In genomic region chr17:31566276-31566675, GRCm38 (mm10) we compare ENCODE assay signal across 8 mouse cellular contexts. TPM values are rescaled to one million over a fixed set of nuclear protein-coding genes. Genes with fewer than 3 reads are reported as not detected.
DNase-seq lines count a peak whose midpoint lies in the region; ATAC-seq and TF ChIP-seq lines count a peak whose summit lies in the region.

No protein-coding gene starts in this region.

- no peaks in the 10 kb centered on the region for H3K9me3 ChIP-seq in hindbrain, embryonic 12.5 days (replicated peaks)
- no peaks in the 10 kb centered on the region for H3K9me3 ChIP-seq in midbrain, embryonic 11.5 days (ENCODE audit: control insufficient read depth, low read length)

- peak overlapping the region; percentile 13 for H3K4me3 ChIP-seq in kidney, adult 2 months (ENCODE audit: insufficient read depth, low read depth, low read length)
- H3K4me3 ChIP-seq in hindbrain, embryonic 12.5 days: peak overlapping the region; percentile 60
- peak overlapping the region; percentile 79 for H3K4me3 ChIP-seq in midbrain, embryonic 11.5 days (ENCODE audit: low read depth, low read length)

- ATAC-seq in hindbrain, embryonic 12.5 days (ENCODE audit: low FRiP score): no peak
- no peak for ATAC-seq in midbrain, embryonic 11.5 days (ENCODE audit: low FRiP score)

- no peak for DNase-seq in kidney, adult 2 months
- no peak for DNase-seq in kidney, postnatal 4 days
- DNase-seq in adipocyte (ENCODE audit: low spot score): peak; percentile 41
- DNase-seq in midbrain, embryonic 11.5 days (ENCODE audit: low spot score, missing footprints): peak; percentile 75
- no peak for DNase-seq in adrenal gland, adult 18-20 months (ENCODE audit: low spot score in 2 of 2)
- DNase-seq in ovary, postnatal 10 days (ENCODE audit: low spot score): no peak
- DNase-seq in urinary bladder, adult 18-20 months (ENCODE audit: low spot score in 2 of 2): no peak

- peaks cover 30% of the 10 kb centered on the region for H3K4me1 ChIP-seq in kidney, adult 2 months (ENCODE audit: control insufficient read depth, insufficient read depth, low read length)
- H3K4me1 ChIP-seq in hindbrain, embryonic 12.5 days: peaks cover 35% of the 10 kb centered on the region
- H3K4me1 ChIP-seq in midbrain, embryonic 11.5 days (ENCODE audit: control insufficient read depth, insufficient read depth, low read length): peaks cover 32% of the 10 kb centered on the region

- H3K27ac ChIP-seq in kidney, adult 2 months (ENCODE audit: insufficient read depth, low read depth, low read length): peak overlapping the region; percentile 24; the same call in 1 of the 2 replicates
- no peak overlapping the region for H3K27ac ChIP-seq in hindbrain, embryonic 12.5 days
- no peak overlapping the region for H3K27ac ChIP-seq in midbrain, embryonic 11.5 days (ENCODE audit: low read depth, low read length)

- no peaks in the 10 kb centered on the region for H3K27me3 ChIP-seq in kidney, adult 2 months (replicated peaks; ENCODE audit: control insufficient read depth, insufficient read depth, low read length)
- H3K27me3 ChIP-seq in hindbrain, embryonic 12.5 days: no peaks in the 10 kb centered on the region
- no peaks in the 10 kb centered on the region for H3K27me3 ChIP-seq in midbrain, embryonic 11.5 days (ENCODE audit: control insufficient read depth, insufficient read depth, low read length)

- peak overlapping the region; percentile 83 for H3K4me2 ChIP-seq in hindbrain, embryonic 12.5 days (replicated peaks)
- peak overlapping the region; percentile 92 for H3K4me2 ChIP-seq in midbrain, embryonic 11.5 days

- TF ChIP-seq POLR2A in kidney, adult 2 months (IDR thresholded peaks at IDR 0.05; ENCODE audit: low read depth, low read length): no peak

- WGBS in kidney, adult 2 months: 63% methylated on average over 6 of the region's 6 CpGs
- WGBS in hindbrain, embryonic 12.5 days: 71% methylated on average over 6 of the region's 6 CpGs
- WGBS in midbrain, embryonic 11.5 days: 64% methylated on average over 6 of the region's 6 CpGs

- H3K36me3 ChIP-seq in kidney, adult 2 months (ENCODE audit: control insufficient read depth, insufficient read depth, low read length): no peaks in the 10 kb centered on the region
- no peaks in the 10 kb centered on the region for H3K36me3 ChIP-seq in hindbrain, embryonic 12.5 days
- no peaks in the 10 kb centered on the region for H3K36me3 ChIP-seq in midbrain, embryonic 11.5 days (ENCODE audit: control insufficient read depth, insufficient read depth, low read length)

- no peak for TF ChIP-seq CTCF in kidney, adult 2 months (conservative IDR thresholded peaks at IDR 0.05; ENCODE audit: insufficient read depth, insufficient read length, low read depth, low read length)

- H3K9ac ChIP-seq in hindbrain, embryonic 12.5 days: peak overlapping the region; percentile 84
- peak overlapping the region; percentile 92 for H3K9ac ChIP-seq in midbrain, embryonic 11.5 days (ENCODE audit: low read length)

RNA-seq across cellular contexts. Expression of gene Pknox1, which starts 1.7 kb away (rescaled TPM):
- polyA plus RNA-seq in kidney, adult 2 months (2012; rRNA removed): 19.2 and 19.9 TPM in 2 replicates
- polyA plus RNA-seq in hindbrain, embryonic 12.5 days (2016; fragmentation: Nextera tagmentation; extraction: Ambion mirVana): 39.8 and 40.2 TPM in 2 replicates
- polyA plus RNA-seq in midbrain, embryonic 11.5 days (2014; fragmentation: Nextera tagmentation; extraction: Ambion mirVana): 22.4 and 22.7 TPM in 2 replicates
- 10 to 100 TPM; 19.0 to 23.0 TPM for total RNA-seq in adrenal gland, adult 18-20 months (2021)

RNA-seq across cellular contexts. Expression of gene Ndufv3, which starts 46.4 kb away (rescaled TPM):
- polyA plus RNA-seq in kidney, adult 2 months (2012; rRNA removed): 387 and 475 TPM in 2 replicates
- polyA plus RNA-seq in hindbrain, embryonic 12.5 days (2016; fragmentation: Nextera tagmentation; extraction: Ambion mirVana): 230 and 273 TPM in 2 replicates
- polyA plus RNA-seq in midbrain, embryonic 11.5 days (2014; fragmentation: Nextera tagmentation; extraction: Ambion mirVana): 239 and 249 TPM in 2 replicates
- 100 to 1,000 TPM; 450 to 534 TPM for total RNA-seq in adrenal gland, adult 18-20 months (2021)

RNA-seq across cellular contexts. Expression of gene Wdr4, which starts 46.5 kb away (rescaled TPM):
- 28.3 and 29.6 TPM in 2 replicates for polyA plus RNA-seq in kidney, adult 2 months (2012; rRNA removed)
- polyA plus RNA-seq in hindbrain, embryonic 12.5 days (2016; fragmentation: Nextera tagmentation; extraction: Ambion mirVana): 36.2 and 39.0 TPM in 2 replicates
- 35.4 and 39.4 TPM in 2 replicates for polyA plus RNA-seq in midbrain, embryonic 11.5 days (2014; fragmentation: Nextera tagmentation; extraction: Ambion mirVana)
- total RNA-seq in adrenal gland, adult 18-20 months (2021): 10 to 100 TPM; 17.6 to 18.4 TPM

Comparison
In these comparisons a context has a peak if more than half of its experiments do, and no peak if none do; other contexts are left out.
1. DNase-seq: peak in adipocyte (single experiment) and midbrain, embryonic 11.5 days (single experiment); none in kidney, adult 2 months (single experiment), kidney, postnatal 4 days (0 of 2), adrenal gland, adult 18-20 months (0 of 2), ovary, postnatal 10 days (single experiment) and urinary bladder, adult 18-20 months (0 of 2).
2. H3K4me3 ChIP-seq: peak in every context shown above with its lines; median percentile 79 in midbrain, embryonic 11.5 days; 60 in hindbrain, embryonic 12.5 days; 13 in kidney, adult 2 months.